Mouse (Mus musculus) cerebellum, postnatal 14 days (tissue): ENCODE data around the gene Ebf4.

Experiments used
- DNase-seq, 2 experiments: peaks; one replicate each; pipeline ENCODE4 v3.0.0; 2021; ENCODE audit warnings: mixed read lengths in 2 of 2

The Ebf4 gene

GRCm38 (mm10) chr2:130294936-130295277 lies at the start of gene Ebf4:
Ebf4 (plus strand) TSS chr2:130295169.
- peak; percentile 67 to 69 for DNase-seq

- DNase-seq, result peak; percentile 48 to 50
These were observed 48.1 kb upstream of the Ebf4 start for GRCm38 (mm10) chr2:130246912-130247311.

- DNase-seq, result no peak
These were observed 46.7 kb upstream of the Ebf4 start for GRCm38 (mm10) chr2:130248226-130248625.

GRCm38 (mm10) chr2:130256762-130257161 lies 38.2 kb upstream of the Ebf4 start:
- no peak for DNase-seq

- no peak for DNase-seq
These were observed 34.1 kb upstream of the Ebf4 start for GRCm38 (mm10) chr2:130260822-130261221.

GRCm38 (mm10) chr2:130261914-130262313 lies 33.1 kb upstream of the Ebf4 start:
- DNase-seq, result no peak

- DNase-seq, result no peak
These were observed 32.6 kb upstream of the Ebf4 start for GRCm38 (mm10) chr2:130262398-130262797.

GRCm38 (mm10) chr2:130265520-130265919 lies 29.4 kb upstream of the Ebf4 start:
- DNase-seq, result no peak

DNA sequence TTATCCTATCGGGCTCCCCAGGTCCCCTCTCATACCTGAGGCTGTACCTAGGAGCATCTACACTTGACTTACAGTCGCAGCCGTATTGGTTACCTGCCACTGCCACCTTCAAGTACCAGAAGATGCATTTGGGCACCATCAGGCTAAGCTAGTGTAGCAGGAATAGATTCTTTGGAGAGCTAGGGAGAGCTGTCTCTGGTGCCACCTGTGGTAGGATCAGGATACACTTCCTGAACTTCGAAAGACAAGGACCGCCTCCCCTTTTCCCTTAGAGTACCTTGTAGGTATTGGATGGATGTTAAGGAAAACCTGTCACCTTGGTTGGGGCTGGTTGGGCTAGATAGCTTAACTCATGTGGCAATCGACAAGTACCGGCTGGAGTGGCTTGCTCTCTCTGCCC lies 26.9 kb upstream of the Ebf4 start:
- DNase-seq, result no peak

DNA sequence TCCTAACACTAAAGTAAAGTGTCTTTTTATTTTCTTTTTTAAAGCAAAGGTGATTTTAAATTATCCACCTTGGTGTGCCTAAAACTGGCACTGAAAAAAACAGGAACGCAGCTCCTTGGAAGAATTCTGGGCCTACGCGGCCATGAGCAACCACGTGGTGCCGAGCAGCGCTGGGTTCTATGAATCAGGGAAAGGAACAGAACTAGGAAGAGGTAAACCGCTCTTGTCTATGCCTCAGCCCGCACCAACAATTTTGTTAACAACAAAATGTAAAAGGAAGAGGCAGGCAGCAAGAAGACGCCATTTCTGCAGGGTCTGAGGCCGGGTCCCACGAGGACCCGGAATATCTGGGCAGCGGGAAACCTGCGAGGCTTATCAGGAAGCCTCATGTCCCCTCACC lies 21.2 kb upstream of the Ebf4 start:
- DNase-seq, result no peak

DNA sequence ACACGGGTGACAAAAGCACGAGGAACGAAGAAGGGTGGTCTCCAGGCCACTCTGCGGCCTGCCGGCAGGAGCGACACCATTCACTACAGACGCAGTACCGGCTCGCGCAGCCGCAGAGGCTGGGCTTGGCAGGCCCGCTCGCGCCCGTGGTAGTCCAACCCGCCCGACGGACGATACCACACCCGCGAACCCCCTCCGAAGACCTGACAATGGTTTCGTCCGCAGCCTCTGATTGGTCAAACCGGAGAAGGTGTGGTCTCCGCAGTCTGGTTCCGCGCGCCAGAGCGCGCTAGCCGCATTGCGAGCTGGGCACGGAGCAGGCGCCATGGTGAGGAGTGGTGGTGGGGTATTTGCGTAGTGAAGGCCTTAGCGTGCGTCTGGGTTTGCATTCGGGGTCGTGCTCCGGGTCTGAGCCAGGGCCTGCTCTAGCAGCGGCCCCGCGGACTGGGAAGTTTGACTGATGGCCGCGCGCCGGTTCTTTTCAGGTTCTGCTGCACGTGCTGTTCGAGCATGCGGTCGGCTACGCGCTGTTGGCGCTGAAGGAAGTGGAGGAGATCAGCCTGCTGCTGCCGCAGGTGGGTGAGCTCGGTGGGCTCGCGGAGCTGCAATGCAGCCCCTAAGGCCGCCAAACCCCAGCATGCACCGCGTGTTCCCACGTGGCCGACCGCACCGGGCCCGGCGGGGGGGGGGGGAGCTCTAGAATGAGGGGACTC lies 20.7 kb upstream of the Ebf4 start, which contains the start of gene Nop56:
Nop56 (plus strand) TSS at position 282 of the 713 bp plus-strand sequence.
- DNase-seq, result peak; percentile 99 to 100

GRCm38 (mm10) chr2:130274862-130275261 lies 20.1 kb upstream of the Ebf4 start:
- DNase-seq, result no peak

DNA sequence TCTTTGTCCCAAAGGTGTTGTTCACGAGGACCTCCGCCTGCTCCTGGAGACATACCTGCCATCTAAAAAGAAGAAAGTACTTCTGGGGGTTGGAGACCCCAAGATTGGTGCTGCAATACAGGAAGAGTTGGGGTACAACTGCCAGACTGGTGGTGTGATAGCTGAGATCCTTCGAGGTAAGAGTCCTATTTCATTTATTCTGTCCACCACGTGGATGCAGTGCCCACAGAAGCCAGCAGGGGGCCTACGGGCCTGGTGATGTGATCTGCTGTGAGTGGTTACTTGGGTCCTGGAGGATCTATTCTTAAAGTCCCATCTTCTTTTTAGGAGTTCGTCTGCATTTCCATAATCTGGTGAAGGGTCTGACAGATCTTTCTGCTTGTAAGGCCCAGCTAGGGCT lies 19.3 kb upstream of the Ebf4 start:
- DNase-seq, result peak; percentile 62 to 84

GRCm38 (mm10) chr2:130279600-130280091 lies 15.3 kb upstream of the Ebf4 start:
- no peak for DNase-seq

DNA sequence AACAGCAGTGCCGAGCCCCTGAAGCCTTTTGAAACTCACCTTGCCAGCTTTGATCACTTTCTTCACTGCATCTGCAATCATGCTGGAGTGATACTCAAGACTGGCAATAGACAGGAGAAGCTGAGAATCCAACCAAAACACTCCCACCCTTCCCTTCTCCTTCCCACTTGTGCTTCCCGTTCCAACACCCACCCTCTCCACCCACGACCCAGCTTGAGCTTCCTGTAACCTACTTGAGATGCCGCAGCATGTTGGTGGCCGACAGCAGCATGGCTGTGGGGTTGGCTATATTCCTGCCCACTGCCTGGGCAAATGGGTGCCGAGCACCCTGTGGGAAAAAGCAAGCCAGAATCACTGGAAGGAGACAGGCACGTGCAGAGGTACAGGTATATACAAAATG lies 14.7 kb upstream of the Ebf4 start:
- no peak for DNase-seq

GRCm38 (mm10) chr2:130280818-130281217 lies 14.2 kb upstream of the Ebf4 start:
- no peak for DNase-seq

DNA sequence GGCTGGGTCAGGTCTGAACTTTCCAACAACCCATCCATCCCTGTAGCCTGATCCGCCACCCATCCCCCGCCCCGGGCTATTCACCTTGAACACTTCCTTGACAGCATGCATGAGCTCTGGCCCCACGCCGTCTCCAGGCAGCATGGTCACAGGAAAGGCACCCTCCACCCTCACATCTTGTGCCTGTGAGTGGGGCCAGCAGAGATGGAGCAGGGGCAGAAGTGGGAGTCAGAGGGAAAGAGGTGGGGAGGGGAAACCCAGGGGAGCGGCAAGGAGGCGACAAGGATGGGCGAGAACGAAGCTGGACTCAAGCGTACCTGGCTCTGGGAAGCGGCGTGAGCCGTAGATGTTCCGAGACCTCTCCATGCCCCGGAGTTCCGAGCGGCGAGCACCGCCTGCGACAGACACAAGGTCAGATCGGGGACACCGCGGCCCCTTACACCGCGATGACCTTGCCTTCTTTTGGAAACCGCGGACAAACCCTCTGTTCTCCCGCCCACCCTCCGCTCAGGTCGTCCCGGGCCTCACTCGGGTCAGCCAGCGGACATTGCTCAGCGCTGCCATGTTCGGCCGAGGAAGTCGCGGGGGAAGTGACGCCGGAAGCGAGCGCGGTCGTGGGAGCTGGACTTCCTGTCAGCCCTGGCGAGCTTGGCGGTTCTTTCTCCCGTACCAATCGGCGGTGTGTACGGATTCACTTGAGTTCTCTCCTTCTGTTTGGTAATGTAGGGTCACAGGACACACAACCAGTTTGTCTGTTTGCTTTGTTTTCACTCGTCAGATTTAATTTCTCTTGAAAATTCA lies 10.9 kb upstream of the Ebf4 start, which contains the start of gene Idh3b:
Idh3b (minus strand) TSS at position 694 of the 801 bp plus-strand sequence.
- peak; percentile 93 to 94 for DNase-seq

DNA sequence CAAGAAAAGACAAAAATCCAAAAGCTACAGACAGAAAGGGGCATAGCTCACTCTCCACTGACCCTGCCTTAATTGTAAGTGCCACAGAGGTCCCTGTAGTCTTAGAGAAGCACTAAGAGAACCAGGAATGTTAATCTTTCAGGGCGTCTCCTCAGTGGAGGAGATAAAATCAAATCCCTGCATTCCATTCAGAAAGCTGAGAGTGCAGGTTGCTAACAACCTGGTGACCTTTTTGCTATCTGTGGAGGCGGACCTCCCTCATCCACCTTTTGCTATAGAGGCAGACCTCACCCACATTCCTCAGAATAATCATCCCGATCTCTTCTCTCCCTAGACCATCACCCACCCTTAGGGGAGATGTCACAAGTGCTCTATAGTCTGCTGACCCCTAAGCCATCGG lies 5.9 kb upstream of the Ebf4 start:
- no peak for DNase-seq

DNA sequence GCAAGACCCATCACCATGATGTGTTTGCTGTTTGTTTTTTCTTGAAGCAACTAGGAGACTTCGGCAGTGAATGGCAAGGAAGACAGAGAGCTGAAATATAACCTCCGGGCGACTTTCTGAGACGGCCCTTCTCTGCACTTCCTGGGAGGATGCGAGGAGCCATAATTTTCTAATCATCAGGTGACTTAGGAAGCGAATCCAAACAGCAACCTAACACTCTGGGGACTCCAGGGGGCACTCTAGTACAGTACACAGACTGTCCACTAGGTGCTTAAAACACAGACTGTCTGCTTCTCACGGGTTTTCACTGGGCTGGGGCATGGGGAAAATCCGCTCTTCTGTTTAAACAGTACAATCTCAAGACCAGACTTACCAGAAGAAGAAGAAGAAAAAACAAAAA lies 3.5 kb upstream of the Ebf4 start:
- DNase-seq, result peak; percentile 83 to 87

DNA sequence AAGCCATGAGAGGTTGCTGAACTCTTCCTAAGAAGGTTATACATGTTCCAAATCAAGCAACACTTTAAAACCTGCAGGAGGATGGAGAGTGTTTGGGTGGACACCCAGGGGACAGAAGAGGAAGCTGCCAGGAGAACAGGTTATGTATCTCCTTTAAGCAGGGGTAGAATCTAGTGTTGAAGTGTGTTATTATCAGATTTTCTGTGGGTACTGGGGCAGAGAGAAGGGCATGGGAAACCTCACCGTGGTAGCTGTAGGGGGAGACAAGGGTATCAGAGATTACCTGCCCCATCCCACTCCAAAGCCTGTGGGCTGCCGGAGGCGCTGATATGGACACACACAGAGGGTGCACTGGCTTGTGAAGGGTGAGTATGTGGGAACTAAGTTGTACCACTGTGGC lies 2.0 kb upstream of the Ebf4 start:
- no peak for DNase-seq

- no peak for DNase-seq
These were observed 1.5 kb upstream of the Ebf4 start for GRCm38 (mm10) chr2:130293486-130293885.

- no peak for DNase-seq
These were observed 592 bp upstream of the Ebf4 start for GRCm38 (mm10) chr2:130294218-130294935.
